Mouse (Mus musculus) frontal cortex, postnatal 25 days (tissue): ENCODE data around the gene Btbd9.

ENCODE experiments used
- DNase-seq, 2 experiments: peaks; one replicate each; pipeline ENCODE4 v3.0.0; 2022; ENCODE audit warnings: low spot score in 2 of 2

Btbd9 gene

DNA sequence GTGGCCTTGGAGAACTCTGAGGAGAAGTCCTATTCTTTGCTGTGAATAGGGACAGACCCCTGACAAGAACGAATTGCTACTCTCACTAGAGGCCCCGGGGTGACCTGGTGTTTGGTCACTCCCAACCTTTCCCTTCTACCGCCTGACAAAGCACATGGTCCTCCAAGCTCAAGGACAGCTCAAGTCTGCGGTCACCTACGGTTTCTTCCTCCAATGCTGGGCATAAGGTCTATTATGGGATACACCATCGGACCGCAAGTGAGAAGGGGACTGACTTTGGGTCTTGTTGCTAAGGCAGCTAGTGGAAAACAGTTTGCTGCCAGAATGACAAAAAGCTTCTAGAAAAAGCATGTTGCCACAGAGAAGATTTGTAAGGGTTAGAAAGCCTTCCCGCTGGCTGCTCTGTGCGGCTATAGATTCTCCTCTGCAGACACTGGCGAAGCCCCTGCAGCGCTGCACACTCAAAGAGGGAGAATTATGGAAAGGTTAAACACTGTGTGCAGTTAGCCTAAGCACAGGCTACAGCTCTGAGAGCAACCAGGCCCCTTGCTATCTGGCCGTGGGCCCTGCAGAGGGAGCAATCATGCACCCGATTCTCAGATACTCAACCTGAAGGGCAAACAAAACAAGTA is 235.7 kb downstream of the Btbd9 start:
- DNase-seq = no peak

- DNase-seq = no peak
Observed at GRCm38 (mm10) chr17:30339317-30339716, 237.0 kb downstream of the Btbd9 start.

GRCm38 (mm10) chr17:30336816-30337215 is 239.5 kb downstream of the Btbd9 start:
- DNase-seq = no peak

DNA sequence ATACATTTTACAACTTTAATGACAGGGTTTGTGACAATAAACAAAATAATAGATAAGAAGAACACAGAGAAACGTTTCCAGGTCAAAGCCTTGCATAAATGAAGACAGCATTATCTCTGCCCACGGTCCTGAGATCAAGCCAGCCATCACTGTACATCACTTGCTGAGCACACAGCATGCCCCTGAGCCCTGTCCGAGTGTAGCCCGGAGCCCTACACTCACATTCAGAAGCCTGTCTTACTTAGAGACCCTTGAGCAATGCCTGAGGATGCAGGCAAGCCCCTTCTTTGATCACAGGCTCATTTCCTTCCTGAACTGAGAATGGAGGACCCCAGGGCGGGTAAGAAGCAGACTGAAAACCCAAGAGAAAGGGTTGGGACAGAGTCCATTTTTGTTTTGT is 240.0 kb downstream of the Btbd9 start:
- no peak for DNase-seq

DNA sequence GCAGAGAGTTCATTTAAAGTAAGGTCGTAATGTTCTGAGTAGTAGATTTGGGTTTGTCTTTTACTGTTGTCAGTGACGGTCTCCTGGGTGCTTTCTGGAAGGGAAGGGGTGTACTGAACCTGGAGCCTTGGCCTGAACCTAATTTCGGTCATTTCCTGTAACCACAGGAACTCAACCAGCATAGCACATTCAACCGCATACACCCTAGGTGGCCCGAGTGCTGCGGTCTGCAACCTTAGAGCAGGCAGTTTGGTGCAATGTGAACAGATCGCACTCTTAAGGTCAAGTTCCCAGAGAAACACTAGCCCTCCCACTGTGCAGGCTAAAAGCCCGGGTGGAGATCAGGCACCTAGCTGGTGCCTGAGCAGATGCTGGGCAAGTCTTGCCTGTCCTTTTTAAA is 240.5 kb downstream of the Btbd9 start:
- DNase-seq = no peak

GRCm38 (mm10) chr17:30334257-30334656 is 242.0 kb downstream of the Btbd9 start:
- no peak for DNase-seq

- no peak for DNase-seq
Observed at GRCm38 (mm10) chr17:30333136-30333535, 243.2 kb downstream of the Btbd9 start.

GRCm38 (mm10) chr17:30331380-30331779 is 244.9 kb downstream of the Btbd9 start:
- DNase-seq = no peak

- DNase-seq = no peak
Observed at GRCm38 (mm10) chr17:30329531-30329930, 246.8 kb downstream of the Btbd9 start.

DNA sequence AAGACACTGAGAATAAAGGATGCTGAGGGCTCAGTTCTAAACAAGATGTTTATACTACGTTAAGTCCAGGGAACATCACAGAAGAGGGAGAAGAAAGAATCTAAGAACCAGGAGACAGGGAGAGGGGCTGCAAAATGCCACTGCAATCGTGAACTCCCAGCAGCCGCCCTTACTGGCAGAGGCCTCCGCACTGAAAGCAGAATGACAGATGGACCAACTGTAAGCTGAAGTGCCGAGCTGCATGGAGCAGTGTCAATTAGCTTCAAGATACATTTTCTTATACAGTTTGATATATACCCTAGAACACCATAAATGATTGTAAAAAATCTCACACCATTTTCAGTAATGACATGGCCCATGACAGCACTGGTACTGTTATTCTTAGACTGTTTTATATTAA is 247.4 kb downstream of the Btbd9 start:
- no peak for DNase-seq

- no peak for DNase-seq
Observed at GRCm38 (mm10) chr17:30326906-30327305, 249.4 kb downstream of the Btbd9 start.

DNA sequence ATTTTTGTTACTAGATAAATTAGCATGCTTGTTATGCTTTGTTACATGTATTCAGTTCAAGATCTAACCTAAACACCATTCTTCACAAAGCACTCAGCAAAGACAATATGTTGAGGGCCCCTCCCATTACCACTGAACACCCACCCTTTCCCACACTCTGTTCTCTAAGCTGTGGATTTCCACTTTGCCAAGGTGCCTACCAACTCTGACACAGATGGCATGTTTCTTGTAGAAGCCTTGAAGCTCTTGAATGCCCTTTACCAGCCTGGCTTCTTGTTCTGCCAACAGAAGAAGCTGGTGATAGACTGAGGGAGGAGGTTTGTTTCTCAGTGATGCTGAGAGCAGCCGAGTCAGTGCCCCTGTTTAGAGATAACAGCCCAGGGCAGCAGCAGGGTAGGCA is 256.0 kb downstream of the Btbd9 start:
- no peak for DNase-seq

GRCm38 (mm10) chr17:30312688-30313087 is 263.6 kb downstream of the Btbd9 start:
- no peak for DNase-seq

DNA sequence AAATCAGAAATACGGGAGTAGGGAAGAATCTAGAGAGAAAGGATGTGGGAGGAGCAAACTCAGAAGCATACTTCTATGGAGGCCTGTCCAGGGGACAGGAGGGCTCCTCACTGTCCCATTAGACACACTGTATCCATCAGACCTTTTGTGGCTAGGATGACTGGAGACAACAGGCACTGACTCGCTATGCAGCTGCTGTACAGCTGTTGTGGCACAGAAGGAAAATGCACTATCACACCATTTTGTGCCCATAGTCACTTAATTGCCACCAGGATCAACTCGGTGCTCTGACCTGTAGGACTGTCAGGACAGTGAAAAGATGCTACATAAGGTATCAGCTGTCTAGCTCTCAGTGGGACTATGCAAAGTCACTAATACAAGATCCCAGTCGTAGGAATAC is 266.7 kb downstream of the Btbd9 start:
- no peak for DNase-seq

- DNase-seq = no peak
Observed at GRCm38 (mm10) chr17:30308889-30309288, 267.4 kb downstream of the Btbd9 start.

DNA sequence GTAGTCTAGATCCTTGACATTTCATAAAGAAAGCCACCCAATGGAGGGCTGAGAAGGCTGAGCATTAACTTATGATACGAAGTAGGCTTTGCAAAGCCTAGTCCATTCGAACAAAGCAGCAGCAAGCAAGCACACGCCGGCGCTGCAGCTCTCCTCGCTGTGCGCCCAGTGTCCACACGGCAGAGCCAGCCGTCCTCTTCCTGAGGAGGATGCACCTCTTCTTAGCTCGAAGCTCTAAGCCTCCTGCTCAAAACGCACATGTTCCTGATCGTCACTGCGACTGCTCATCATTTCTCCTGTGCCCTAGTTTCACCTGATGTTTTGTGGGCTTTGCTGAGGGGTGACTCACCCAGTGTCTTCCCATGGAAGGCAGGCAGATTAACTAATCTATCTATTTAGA is 268.0 kb downstream of the Btbd9 start:
- no peak for DNase-seq

DNA sequence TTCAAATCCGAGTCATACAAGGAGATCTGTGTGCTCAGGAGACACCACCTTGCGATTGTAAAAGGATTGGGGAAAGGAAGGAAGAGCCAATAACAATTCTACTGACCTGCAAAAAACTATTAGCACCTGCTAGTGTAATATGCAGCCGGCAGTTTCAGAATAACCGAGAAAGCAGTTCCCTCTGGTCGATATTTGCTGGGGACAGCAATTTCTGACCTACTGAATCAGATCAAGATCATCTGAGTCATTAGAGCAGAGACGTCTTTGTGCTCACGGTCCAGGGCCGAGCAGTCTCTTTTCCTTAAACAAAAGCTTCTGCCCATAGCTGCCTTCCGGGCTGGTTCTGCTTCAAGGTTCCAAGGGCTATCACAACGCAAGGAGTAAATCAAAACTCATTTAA is 269.1 kb downstream of the Btbd9 start:
- no peak for DNase-seq

GRCm38 (mm10) chr17:30304766-30305165 is 271.5 kb downstream of the Btbd9 start:
- DNase-seq = no peak

GRCm38 (mm10) chr17:30301338-30301737 is 274.9 kb downstream of the Btbd9 start:
- no peak for DNase-seq

GRCm38 (mm10) chr17:30297432-30297831 is 278.9 kb downstream of the Btbd9 start:
- DNase-seq = no peak

DNA sequence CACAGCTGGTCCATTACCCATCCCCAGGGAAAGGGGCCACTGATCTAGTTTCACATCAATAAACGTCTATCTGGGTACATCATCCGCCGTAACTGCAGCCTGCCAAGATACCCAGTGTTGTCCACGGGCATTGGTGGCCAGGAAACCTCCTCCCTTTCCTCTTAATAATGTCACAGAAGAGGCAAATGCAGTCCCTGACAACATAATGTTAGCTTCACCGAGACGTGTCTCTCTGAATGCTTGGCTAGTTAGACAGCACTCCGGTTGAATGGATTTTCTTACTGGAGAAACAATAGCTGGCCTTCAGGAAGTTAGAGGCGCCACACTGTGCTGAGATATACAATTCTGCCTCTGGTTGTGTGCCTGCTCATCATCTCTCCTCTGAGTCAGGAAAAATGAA is 280.2 kb downstream of the Btbd9 start:
- DNase-seq = no peak

GRCm38 (mm10) chr17:30292666-30293065 is 283.6 kb downstream of the Btbd9 start:
- no peak for DNase-seq

DNA sequence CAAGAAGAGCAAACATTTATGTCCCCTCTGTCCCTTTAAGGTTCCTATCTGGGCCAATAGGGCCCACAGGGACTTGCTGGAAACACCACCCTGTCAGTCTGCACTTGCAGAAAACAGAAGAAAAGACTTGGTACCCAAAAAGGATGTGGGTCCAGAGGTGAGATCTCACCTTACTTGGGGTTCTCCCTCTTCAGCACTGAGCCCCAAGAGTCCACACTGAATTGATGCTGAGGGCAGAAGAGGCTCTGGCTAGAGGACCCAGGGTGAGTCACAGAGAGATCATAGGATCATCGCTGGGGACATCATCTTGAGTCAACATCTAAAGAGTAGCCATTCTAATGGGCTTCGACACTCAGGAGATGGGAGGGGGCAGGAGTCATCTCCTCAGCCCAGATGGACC is 290.6 kb downstream of the Btbd9 start:
- DNase-seq = no peak

DNA sequence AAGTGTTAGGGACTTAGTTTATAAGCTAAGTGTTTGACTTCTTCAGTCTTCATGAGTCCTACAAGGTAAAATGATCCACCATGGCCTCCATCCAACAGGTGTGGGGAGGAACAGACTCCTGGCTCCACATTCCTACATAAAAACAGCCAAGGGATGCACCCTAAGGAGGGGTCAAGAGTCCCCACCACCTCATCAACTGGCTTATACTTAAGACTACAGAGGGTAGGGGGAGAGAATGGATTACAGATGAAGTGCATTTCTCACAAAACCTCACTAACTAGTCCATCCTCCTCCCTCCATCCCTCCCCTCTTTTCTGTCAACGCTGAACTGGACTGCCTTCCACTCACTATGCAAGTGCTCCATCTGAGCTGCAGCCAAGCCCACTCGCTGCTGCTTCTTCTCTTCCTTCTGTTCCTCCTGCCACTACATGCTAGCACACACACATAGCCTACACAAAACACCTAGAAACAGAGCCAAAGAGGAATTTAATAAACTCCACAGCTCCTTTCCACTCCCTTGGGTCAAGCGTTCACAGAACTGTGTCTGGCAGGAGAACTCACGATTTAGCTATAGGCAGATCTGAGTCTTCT is 292.7 kb downstream of the Btbd9 start:
- DNase-seq = no peak
